Mouse (Mus musculus) CH12.LX (cell line): Measurements from ENCODE around the gene Lrp6. TPM values are rescaled to one million over a fixed set of nuclear protein-coding genes. Genes with fewer than 3 reads are reported as not detected.
A peak's percentile ranks its signal among the peaks of the same experiment; 100 is the strongest.

ENCODE experiments used
- DNase-seq: peaks from one replicate; pipeline ENCODE4 v3.0.0-alpha.2; 2013; ENCODE audit errors: extremely low read depth
- H3K27ac ChIP-seq: 2 replicates; pipeline ENCODE4 v1.5.1; 2012; ENCODE audit warnings: low read depth, mild to moderate bottlenecking, control low read depth, moderate library complexity; ENCODE audit not compliant: insufficient read depth
- H3K27me3 ChIP-seq: replicated peaks from 2 replicates; pipeline ENCODE3; 2012; ENCODE audit warnings: inconsistent platforms
- H3K36me3 ChIP-seq, 2 experiments: replicated peaks in 1 of 2; 2 replicates each; pipeline versions ENCODE3 to v1.6.1; 2012; ENCODE audit warnings: inconsistent platforms in 1 of 2, low read length in 1 of 2, mild to moderate bottlenecking in 1 of 2, mixed read lengths in 1 of 2, moderate library complexity in 1 of 2; ENCODE audit not compliant: control insufficient read depth in 1 of 2, insufficient read depth in 1 of 2
- H3K4me1 ChIP-seq, 2 experiments: 2 replicates each; pipeline ENCODE4 v1.6.1; 2012; ENCODE audit warnings: inconsistent platforms in 1 of 2, moderate library complexity in 1 of 2; ENCODE audit not compliant: insufficient read depth in 2 of 2, control insufficient read depth in 1 of 2
- H3K4me2 ChIP-seq: 2 replicates; pipeline ENCODE4 v1.6.1; 2012; ENCODE audit warnings: low read depth, mild to moderate bottlenecking, control low read depth; ENCODE audit not compliant: poor library complexity, insufficient read depth, severe bottlenecking
- H3K4me3 ChIP-seq, 3 experiments: fragments of 150-350 bp in 1 of 3; sonication (generic) in 1 of 3; replicated peaks in 1 of 3; 2 replicates each; pipeline versions ENCODE3 to v1.5.1; 2011 to 2012; ENCODE audit warnings: low read depth in 2 of 3, low read length in 2 of 3, mild to moderate bottlenecking in 2 of 3, moderate library complexity in 2 of 3, control low read depth in 1 of 3, improper control_type of control experiment in 1 of 3, inconsistent platforms in 1 of 3, mixed read lengths in 1 of 3; ENCODE audit not compliant: poor library complexity in 1 of 3
- H3K79me2 ChIP-seq: replicated peaks from 2 replicates; pipeline ENCODE4 v1.6.1; 2012; ENCODE audit warnings: mild to moderate bottlenecking, moderate library complexity; ENCODE audit not compliant: control insufficient read depth, poor library complexity, insufficient read depth, severe bottlenecking; ENCODE audit errors: extremely low read depth
- H3K9ac ChIP-seq: 2 replicates; pipeline ENCODE4 v1.6.1; 2012; ENCODE audit warnings: low read depth, mild to moderate bottlenecking, control low read depth, moderate library complexity; ENCODE audit not compliant: insufficient read depth
- H3K9me3 ChIP-seq: replicated peaks from 2 replicates; pipeline ENCODE3; 2012; ENCODE audit warnings: low read length, inconsistent platforms, mixed read lengths
- BHLHE40 ChIP-seq: IDR thresholded peaks from 2 replicates; pipeline ENCODE4 v1.6.1; 2011; ENCODE audit warnings: mild to moderate bottlenecking, low read depth, low read length, improper control_type of control experiment
- CHD2 ChIP-seq: IDR thresholded peaks from 2 replicates; pipeline ENCODE4 v1.6.1; 2011; ENCODE audit warnings: low read length, improper control_type of control experiment
- CTCF ChIP-seq, 2 experiments: IDR thresholded peaks in 1 of 2; conservative IDR thresholded peaks in 1 of 2; 2 replicates each; pipeline ENCODE4 v1.5.1; 2011 to 2012; ENCODE audit warnings: low read depth in 2 of 2, low read length in 2 of 2, improper control_type of control experiment in 1 of 2, inconsistent platforms in 1 of 2, mild to moderate bottlenecking in 1 of 2, moderate library complexity in 1 of 2
- E2F4 ChIP-seq: IDR thresholded peaks from 2 replicates; pipeline ENCODE4 v1.6.1; 2011; ENCODE audit warnings: low read depth, low read length, improper control_type of control experiment; ENCODE audit not compliant: insufficient replicate concordance
- EP300 ChIP-seq: IDR thresholded peaks from 2 replicates; pipeline ENCODE4 v1.6.1; 2011; ENCODE audit warnings: low read length, improper control_type of control experiment
- GABPA ChIP-seq: IDR thresholded peaks from 2 replicates; pipeline ENCODE4 v1.6.1; 2012; ENCODE audit warnings: low read depth, low read length, improper control_type of control experiment, inconsistent platforms; ENCODE audit not compliant: insufficient replicate concordance
- IRF4 ChIP-seq: IDR thresholded peaks from 2 replicates; pipeline ENCODE4 v1.6.1; 2014; ENCODE audit warnings: low read depth, mild to moderate bottlenecking, inconsistent platforms, low read length, improper control_type of control experiment
- MAFK ChIP-seq: IDR thresholded peaks from 2 replicates; pipeline ENCODE4 v1.6.1; 2011; ENCODE audit warnings: low read length, improper control_type of control experiment; ENCODE audit not compliant: insufficient replicate concordance
- MAX ChIP-seq: IDR thresholded peaks from 2 replicates; pipeline ENCODE4 v1.6.1; 2011; ENCODE audit warnings: low read length, improper control_type of control experiment
- MEF2A ChIP-seq: IDR thresholded peaks from 2 replicates; pipeline ENCODE4 v1.6.1; 2014; ENCODE audit warnings: low read depth, mild to moderate bottlenecking, inconsistent platforms, low read length, improper control_type of control experiment, borderline replicate concordance
- MYC ChIP-seq: IDR thresholded peaks from 2 replicates; pipeline ENCODE4 v1.6.1; 2011; ENCODE audit warnings: low read depth, mild to moderate bottlenecking, improper control_type of control experiment, low read length
- PAX5 ChIP-seq: IDR thresholded peaks from 2 replicates; pipeline ENCODE4 v1.6.1; 2012; ENCODE audit warnings: low read length, inconsistent platforms, mixed read lengths
- POLR2A ChIP-seq: IDR thresholded peaks from 2 replicates; pipeline ENCODE4 v1.6.1; 2011; ENCODE audit warnings: low read depth, mild to moderate bottlenecking, improper control_type of control experiment, low read length
- RCOR1 ChIP-seq: conservative IDR thresholded peaks from 2 replicates; pipeline ENCODE4 v1.6.1; 2012; ENCODE audit warnings: low read depth, mild to moderate bottlenecking, inconsistent platforms, low read length, improper control_type of control experiment
- SMC3 ChIP-seq: IDR thresholded peaks from 2 replicates; pipeline ENCODE4 v1.6.1; 2011; ENCODE audit warnings: low read depth, low read length, improper control_type of control experiment
- TBP ChIP-seq: conservative IDR thresholded peaks from 2 replicates; pipeline ENCODE4 v1.6.1; 2011; ENCODE audit warnings: low read depth, low read length, improper control_type of control experiment
- TCF12 ChIP-seq: IDR thresholded peaks from 2 replicates; pipeline ENCODE4 v1.6.1; 2014; ENCODE audit warnings: low read depth, mild to moderate bottlenecking, inconsistent platforms, low read length, improper control_type of control experiment
- UBTF ChIP-seq: IDR thresholded peaks from 2 replicates; pipeline ENCODE4 v1.6.1; 2012; ENCODE audit warnings: low read depth, mild to moderate bottlenecking, inconsistent platforms, low read length, improper control_type of control experiment, moderate library complexity
- USF1 ChIP-seq: IDR thresholded peaks from 2 replicates; pipeline ENCODE4 v1.6.1; 2014; ENCODE audit warnings: low read depth, mild to moderate bottlenecking, inconsistent platforms, low read length, improper control_type of control experiment
- USF2 ChIP-seq: conservative IDR thresholded peaks from 2 replicates; pipeline ENCODE4 v1.6.1; 2011; ENCODE audit warnings: low read depth, low read length, improper control_type of control experiment
- ZC3H11A ChIP-seq: IDR thresholded peaks from 2 replicates; pipeline ENCODE4 v1.6.1; 2012; ENCODE audit warnings: low read depth, mild to moderate bottlenecking, inconsistent platforms, low read length, improper control_type of control experiment
- ZNF384 ChIP-seq: IDR thresholded peaks from 2 replicates; pipeline ENCODE4 v1.6.1; 2012; ENCODE audit warnings: low read depth, low read length, improper control_type of control experiment, inconsistent platforms
- dilution Hi-C: fragments of 300-500 bp; cut with MboI; formaldehyde crosslinking; loops from 2 replicates; pipeline ENCODE4 v1.14.3; 2020; ENCODE audit warnings: low sequenced_read_pairs; ENCODE audit not compliant: extremely low pct_unique_long_range_greater_than_20kb, extremely low pct_ligation_motif_present
- in situ Hi-C: fragments of 300-500 bp; cut with MboI; formaldehyde crosslinking; loops from 3 replicates; pipeline ENCODE4 v1.14.3; 2019; ENCODE audit warnings: low sequenced_read_pairs, low pct_ligation_motif_present, low pct_unique_long_range_greater_than_20kb, mixed read lengths
- polyA plus RNA-seq: library from polyadenylated mRNA; unstranded; fragments of >175 nt; gene quantifications from 2 replicates; pipeline ENCODE4 v1.2.1, GENCODE M21; 2012; ENCODE audit warnings: low read depth; ENCODE audit not compliant: insufficient read length
- total RNA-seq, 2 experiments: library from RNA; depleted of rRNA; stranded (reverse); fragments of 300-350 nt in 1 of 2; fragments of >200 nt in 1 of 2; gene quantifications; 2 replicates each; pipeline ENCODE4 v1.2.3; 2012 to 2014

Gene Lrp6
- total and polyA plus RNA-seq, 3 experiments, result 12.4 to 15.6 (median 13.3) TPM

GRCm38 (mm10) chr6:134566248-134566817 is 432 bp downstream of the Lrp6 start:
- peak overlapping the region; percentile 84 for H3K9ac ChIP-seq
- peak overlapping the region; percentile 100 for H3K4me2 ChIP-seq
- peaks cover 33% of the 10 kb centered on the region for H3K79me2 ChIP-seq
- peaks cover 10% of the 10 kb centered on the region for H3K27me3 ChIP-seq
- H3K4me1 ChIP-seq, result peaks cover 2 to 34% of the 10 kb centered on the region in 2 experiments; a peak in 2 of 4 replicates
- H3K36me3 ChIP-seq, result peaks cover 0 to 4% of the 10 kb centered on the region in 2 experiments
- in situ Hi-C loops, result no loop called here
- H3K4me3 ChIP-seq, result peak overlapping the region; percentile 72 to 79 (median 76)
- H3K9me3 ChIP-seq, result no peaks in the 10 kb centered on the region
- TF ChIP-seq MAX, result no peak
- no peak for TF ChIP-seq MAFK
- TF ChIP-seq POLR2A, result no peak
- TF ChIP-seq ZC3H11A, result no peak
- TF ChIP-seq UBTF, result peak; percentile 10; the same call in 1 of the 2 replicates
- TF ChIP-seq SMC3, result no peak
- no peak for TF ChIP-seq RCOR1
- dilution Hi-C loops, result no loop called here
- no peak overlapping the region for H3K27ac ChIP-seq
- DNase-seq, result peak; percentile 6

GRCm38 (mm10) chr6:134565606-134566247 is 1.0 kb downstream of the Lrp6 start:
- H3K27me3 ChIP-seq, result peaks cover 10% of the 10 kb centered on the region
- dilution Hi-C loops (no loop called here), in situ Hi-C loops (no loop called here)
- H3K79me2 ChIP-seq, result peaks cover 37% of the 10 kb centered on the region
- no peak overlapping the region for H3K27ac ChIP-seq
- no peak for TF ChIP-seq CHD2
- no peak for TF ChIP-seq TCF12
- TF ChIP-seq EP300, result no peak
- no peak for TF ChIP-seq IRF4
- no peak for TF ChIP-seq BHLHE40
- TF ChIP-seq ZNF384, result no peak
- no peak for TF ChIP-seq USF1
- TF ChIP-seq MYC, result no peak
- no peak for TF ChIP-seq SMC3
- TF ChIP-seq E2F4, result no peak
- no peak for TF ChIP-seq PAX5
- TF ChIP-seq TBP, result no peak
- TF ChIP-seq RCOR1, result no peak
- TF ChIP-seq GABPA, result no peak
- TF ChIP-seq MEF2A, result no peak
- TF ChIP-seq CTCF (conservative IDR thresholded peaks at IDR 0.05 in 1 of 2, IDR thresholded peaks at IDR 0.05 in 1 of 2; ENCODE audit: low read depth in 2 of 2, low read length in 2 of 2), result no peak
- no peak for TF ChIP-seq USF2
- peaks cover 0 to 4% of the 10 kb centered on the region in 2 experiments for H3K36me3 ChIP-seq
- peak overlapping the region; percentile 72 to 79 (median 76) for H3K4me3 ChIP-seq
- H3K4me1 ChIP-seq, result peaks cover 2 to 37% of the 10 kb centered on the region in 2 experiments; a peak in 2 of 4 replicates
- peak overlapping the region; percentile 84 for H3K9ac ChIP-seq
- peak overlapping the region; percentile 100 for H3K4me2 ChIP-seq
- peak; percentile 9 for DNase-seq
- H3K9me3 ChIP-seq, result no peaks in the 10 kb centered on the region
